Mouse (Mus musculus): ENCODE measurements around the gene Tmem97. TPM values are rescaled to one million over a fixed set of nuclear protein-coding genes. Genes with fewer than 3 reads are reported as not detected.
"Not testable (repeated sequence)": the region's sequence is repeated elsewhere in the genome, so short reads cannot be mapped to it uniquely, and the experiment has no call there.

Tmem97 gene
- 20.6 and 21.6 TPM in 2 replicates for polyA plus RNA-seq (2012; rRNA removed)

DNA sequence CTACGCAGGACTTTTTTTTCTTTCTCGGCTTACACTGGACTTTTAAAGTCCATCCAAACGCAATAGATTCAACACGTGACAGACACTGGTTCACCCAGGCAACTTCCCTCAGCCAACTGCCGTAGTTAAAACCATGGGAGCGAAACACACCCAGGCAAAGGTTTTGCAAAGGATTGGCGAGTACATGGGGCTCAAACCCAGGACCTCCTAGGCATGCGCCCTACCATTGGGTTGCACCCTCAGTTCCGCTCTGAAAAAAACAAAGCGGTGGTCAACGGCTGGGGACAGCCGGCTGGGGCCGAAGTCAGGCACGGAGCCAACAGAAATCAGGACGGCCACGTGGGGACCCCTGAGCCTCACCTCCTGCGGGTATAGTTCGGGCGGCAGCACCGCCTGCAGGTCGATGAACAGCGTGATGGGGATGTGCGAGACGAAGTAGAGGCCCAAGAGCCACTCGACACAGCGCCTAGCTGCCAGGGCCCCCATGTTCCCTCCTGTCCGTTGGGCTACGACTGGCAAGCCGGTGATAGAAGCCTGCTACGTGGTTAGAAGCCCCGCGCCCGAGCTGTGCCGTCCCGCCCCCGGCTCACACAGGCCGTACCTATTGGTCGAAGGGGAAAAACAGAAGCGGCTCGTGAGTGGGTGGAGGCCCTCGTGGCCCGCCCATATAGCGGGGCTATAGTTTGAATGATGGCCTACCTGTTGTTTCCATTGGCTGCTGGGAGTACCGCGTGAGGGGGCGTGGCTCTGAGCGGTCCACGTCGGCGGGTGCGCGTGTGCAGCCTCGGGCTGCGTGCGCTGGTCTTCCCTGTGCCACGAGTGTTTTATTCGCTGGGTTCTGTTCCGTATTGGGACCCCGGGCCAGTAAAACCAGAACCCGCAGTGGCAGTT is at the start of gene Tmem97:
Gene Tmem97 (minus strand): TSS at position 610 of the 891 bp plus-strand sequence.
- Histone ChIP-seq H3K4me3 (ENCODE audit: control insufficient read depth, insufficient read depth, low read length) (peak within 1 kb of the TSS; percentile 83), H3K27me3 (ENCODE audit: control insufficient read depth, insufficient read depth, low read length) (no peaks in the 10 kb centered on the region), H3K4me1 (replicated peaks; ENCODE audit: control insufficient read depth, insufficient read depth, low read length) (peaks cover 14% of the 10 kb centered on the region), H3K27ac (ENCODE audit: control insufficient read depth, insufficient read depth, low read length) (no peak within 1 kb of the TSS), H3K36me3 (ENCODE audit: control insufficient read depth, insufficient read depth, low read length) (no peaks in the 10 kb centered on the region)
- under 1% methylated on average over 60 of the region's 60 CpGs for WGBS
- peak; percentile 52; the same call in 1 of the 2 replicates for TF ChIP-seq POLR2A (IDR thresholded peaks at IDR 0.05; ENCODE audit: control insufficient read depth, extremely low read depth, insufficient read depth, low read length, poor library complexity)
- TF ChIP-seq CTCF (IDR thresholded peaks at IDR 0.05; ENCODE audit: borderline replicate concordance, control insufficient read depth, extremely low read depth, insufficient read depth, low read length, poor library complexity): peak; percentile 45; the same call in 1 of the 2 replicates
- DNase-seq: peak; percentile 94

DNA sequence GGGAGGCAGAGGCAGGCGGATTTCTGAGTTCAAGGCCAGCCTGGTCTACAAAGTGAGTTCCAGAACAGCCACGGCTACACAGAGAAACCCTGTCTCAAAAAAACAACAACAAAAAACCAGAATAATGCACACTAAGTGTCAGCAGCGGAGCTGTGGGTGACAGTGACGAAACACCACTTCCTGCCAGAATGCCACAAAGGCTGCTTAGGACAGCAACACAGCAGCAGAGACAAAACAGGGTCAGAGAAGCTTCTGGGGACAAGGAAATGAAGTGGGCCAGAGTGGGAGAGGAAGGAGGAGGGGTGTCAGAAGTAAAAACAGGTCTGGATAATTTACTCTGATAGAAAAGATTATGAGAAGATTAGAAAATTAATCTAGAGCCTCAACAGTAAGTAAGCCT is 49.5 kb upstream of the Tmem97 start:
- Histone ChIP-seq H3K36me3 (ENCODE audit: control insufficient read depth, insufficient read depth, low read length) (no peaks in the 10 kb centered on the region), H3K4me3 (ENCODE audit: control insufficient read depth, insufficient read depth, low read length) (no peak overlapping the region), H3K27ac (ENCODE audit: control insufficient read depth, insufficient read depth, low read length) (peak overlapping the region; percentile 61; the same call in 1 of the 2 replicates), H3K4me1 (replicated peaks; ENCODE audit: control insufficient read depth, insufficient read depth, low read length) (peaks cover 2% of the 10 kb centered on the region), H3K27me3 (ENCODE audit: control insufficient read depth, insufficient read depth, low read length) (no peaks in the 10 kb centered on the region)
- DNase-seq: peak; percentile 68
- 26% methylated on average over 4 of the region's 4 CpGs for WGBS
- no peak for TF ChIP-seq POLR2A (IDR thresholded peaks at IDR 0.05; ENCODE audit: control insufficient read depth, extremely low read depth, insufficient read depth, low read length, poor library complexity)
- no peak for TF ChIP-seq CTCF (IDR thresholded peaks at IDR 0.05; ENCODE audit: borderline replicate concordance, control insufficient read depth, extremely low read depth, insufficient read depth, low read length, poor library complexity)

DNA sequence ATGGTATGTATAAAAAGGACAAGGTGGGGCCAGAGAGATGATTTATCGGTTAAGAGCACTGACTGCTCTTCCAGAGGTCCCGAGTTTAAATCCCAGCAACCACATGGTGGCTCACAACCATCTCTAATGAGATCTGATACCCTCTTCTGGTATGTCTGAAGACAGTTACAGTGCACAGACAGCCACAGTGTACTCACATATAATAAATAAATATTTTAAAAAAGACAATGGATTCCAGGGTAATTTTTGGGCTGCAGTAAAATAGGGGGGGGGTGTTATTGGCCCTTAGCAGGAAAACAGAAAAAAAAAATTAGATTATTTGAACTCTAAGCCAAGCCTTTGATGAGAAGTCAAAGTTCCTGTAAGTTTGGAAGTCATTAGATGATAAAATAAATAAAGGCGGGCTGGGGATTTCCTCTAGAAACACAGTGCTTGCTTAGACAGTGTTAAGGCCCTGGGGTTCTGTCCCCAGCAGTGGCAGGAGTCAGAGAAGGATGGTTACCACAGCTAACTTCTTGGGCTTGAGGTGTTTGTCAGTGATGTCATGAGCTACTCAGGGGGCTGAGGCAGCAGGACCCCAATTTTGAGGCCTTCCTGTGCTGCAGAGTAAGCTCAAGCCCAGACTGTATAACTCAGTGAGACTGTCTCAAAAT is 48.3 kb upstream of the Tmem97 start:
- no peak for DNase-seq
- Histone ChIP-seq H3K27me3 (ENCODE audit: control insufficient read depth, insufficient read depth, low read length) (no peaks in the 10 kb centered on the region), H3K4me1 (replicated peaks; ENCODE audit: control insufficient read depth, insufficient read depth, low read length) (peaks cover 2% of the 10 kb centered on the region), H3K36me3 (ENCODE audit: control insufficient read depth, insufficient read depth, low read length) (no peaks in the 10 kb centered on the region; the same call in 1 of the 2 replicates), H3K4me3 (ENCODE audit: control insufficient read depth, insufficient read depth, low read length) (no peak overlapping the region), H3K27ac (ENCODE audit: control insufficient read depth, insufficient read depth, low read length) (no peak overlapping the region)
- TF ChIP-seq POLR2A (IDR thresholded peaks at IDR 0.05; ENCODE audit: control insufficient read depth, extremely low read depth, insufficient read depth, low read length, poor library complexity) (no peak), CTCF (IDR thresholded peaks at IDR 0.05; ENCODE audit: borderline replicate concordance, control insufficient read depth, extremely low read depth, insufficient read depth, low read length, poor library complexity) (no peak)
- WGBS: 94% methylated on average over 3 of the region's 3 CpGs

DNA sequence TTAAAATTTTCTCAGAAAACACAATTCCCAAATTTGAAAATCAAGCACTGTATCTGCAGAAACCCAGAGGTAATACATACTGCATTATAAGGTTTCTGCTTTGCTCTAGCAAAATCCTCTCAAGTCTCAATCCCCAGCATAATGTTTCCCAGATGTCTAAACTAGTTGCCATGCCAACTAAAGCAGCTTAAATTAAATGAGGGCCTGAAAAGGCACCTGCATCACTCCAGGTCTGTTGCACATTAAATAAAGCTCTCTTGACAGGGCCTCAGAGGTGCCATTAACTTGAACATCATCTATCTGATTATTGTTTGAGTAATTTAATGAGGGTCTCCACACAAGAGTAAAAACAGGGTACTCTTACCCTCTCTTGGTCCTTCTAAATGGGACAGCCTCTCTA is 46.2 kb upstream of the Tmem97 start:
- no peak for DNase-seq
- Histone ChIP-seq H3K36me3 (ENCODE audit: control insufficient read depth, insufficient read depth, low read length) (no peaks in the 10 kb centered on the region; the same call in 1 of the 2 replicates), H3K4me3 (ENCODE audit: control insufficient read depth, insufficient read depth, low read length) (no peak overlapping the region), H3K4me1 (replicated peaks; ENCODE audit: control insufficient read depth, insufficient read depth, low read length) (peaks cover 2% of the 10 kb centered on the region), H3K27me3 (ENCODE audit: control insufficient read depth, insufficient read depth, low read length) (no peaks in the 10 kb centered on the region), H3K27ac (ENCODE audit: control insufficient read depth, insufficient read depth, low read length) (no peak overlapping the region)
- TF ChIP-seq POLR2A (IDR thresholded peaks at IDR 0.05; ENCODE audit: control insufficient read depth, extremely low read depth, insufficient read depth, low read length, poor library complexity) (no peak), CTCF (IDR thresholded peaks at IDR 0.05; ENCODE audit: borderline replicate concordance, control insufficient read depth, extremely low read depth, insufficient read depth, low read length, poor library complexity) (no peak)

DNA sequence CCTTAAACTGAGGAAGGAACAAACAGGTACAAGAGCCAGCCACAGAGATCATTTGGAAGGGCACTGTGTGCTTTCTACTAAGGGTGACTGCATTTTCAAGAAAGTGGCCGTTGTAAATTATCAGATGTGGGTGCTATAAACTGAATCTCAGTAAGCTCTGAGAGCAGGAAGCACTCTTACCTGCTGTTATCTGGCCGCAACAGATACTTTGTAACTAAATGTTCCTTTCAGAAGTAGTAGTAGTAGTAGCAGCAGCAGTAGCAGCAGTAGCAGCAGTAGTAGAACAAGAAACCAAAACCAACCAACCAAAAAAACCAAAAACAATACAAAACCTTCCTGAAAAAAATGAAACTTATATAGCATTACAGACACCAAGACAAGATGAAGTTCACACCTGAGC is 45.2 kb upstream of the Tmem97 start:
- 87% methylated on average over 2 of the region's 2 CpGs for WGBS
- H3K36me3 ChIP-seq (ENCODE audit: control insufficient read depth, insufficient read depth, low read length): no peaks in the 10 kb centered on the region; the same call in 1 of the 2 replicates

DNA sequence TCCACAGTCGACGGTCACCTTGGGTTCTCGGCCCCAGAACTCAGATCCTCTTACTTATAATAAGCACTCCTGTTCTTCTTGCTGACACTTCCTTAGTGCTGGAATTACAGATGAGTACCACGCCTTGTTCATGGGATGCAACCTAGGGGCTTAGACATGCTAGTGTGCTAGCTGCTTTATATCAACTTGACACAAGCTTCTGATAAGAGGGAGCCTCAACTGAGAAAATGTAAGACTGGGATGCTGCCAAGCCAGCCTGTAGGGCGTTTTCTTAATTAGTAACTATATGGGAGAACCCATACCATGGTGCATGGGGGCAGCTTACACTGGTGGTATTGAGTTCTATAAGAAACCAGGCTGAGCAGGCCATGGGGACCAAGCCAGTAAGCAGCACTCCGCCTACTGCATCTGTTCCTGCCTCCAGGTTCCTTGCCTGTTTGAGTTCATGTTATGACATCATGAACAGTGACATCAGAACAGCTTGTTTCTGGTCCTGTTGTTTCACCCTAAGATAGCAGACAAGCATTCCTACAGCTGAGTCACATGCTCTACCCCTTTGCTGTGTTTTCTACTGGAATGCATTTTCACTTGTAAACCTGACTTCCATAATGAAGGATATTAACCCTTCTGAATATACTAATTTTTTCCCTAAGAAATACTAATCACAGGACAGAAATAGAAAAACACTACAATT is 43.8 kb upstream of the Tmem97 start:
- Histone ChIP-seq H3K36me3 (ENCODE audit: control insufficient read depth, insufficient read depth, low read length) (no peaks in the 10 kb centered on the region; the same call in 1 of the 2 replicates), H3K4me3 (ENCODE audit: control insufficient read depth, insufficient read depth, low read length) (no peak overlapping the region), H3K27ac (ENCODE audit: control insufficient read depth, insufficient read depth, low read length) (no peak overlapping the region), H3K4me1 (replicated peaks; ENCODE audit: control insufficient read depth, insufficient read depth, low read length) (no peaks in the 10 kb centered on the region; the same call in 1 of the 2 replicates), H3K27me3 (ENCODE audit: control insufficient read depth, insufficient read depth, low read length) (no peaks in the 10 kb centered on the region)
- WGBS: 96% methylated on average over 6 of the region's 6 CpGs
- no peak for DNase-seq
- no peak for TF ChIP-seq CTCF (IDR thresholded peaks at IDR 0.05; ENCODE audit: borderline replicate concordance, control insufficient read depth, extremely low read depth, insufficient read depth, low read length, poor library complexity)
- no peak for TF ChIP-seq POLR2A (IDR thresholded peaks at IDR 0.05; ENCODE audit: control insufficient read depth, extremely low read depth, insufficient read depth, low read length, poor library complexity)

More for the DNA sequence above, 45.2 kb upstream of the Tmem97 start:
- Histone ChIP-seq H3K27me3 (ENCODE audit: control insufficient read depth, insufficient read depth, low read length) (no peaks in the 10 kb centered on the region), H3K4me1 (replicated peaks; ENCODE audit: control insufficient read depth, insufficient read depth, low read length) (peaks cover 2% of the 10 kb centered on the region), H3K4me3 (ENCODE audit: control insufficient read depth, insufficient read depth, low read length) (no peak overlapping the region), H3K27ac (ENCODE audit: control insufficient read depth, insufficient read depth, low read length) (no peak overlapping the region)
- TF ChIP-seq CTCF (IDR thresholded peaks at IDR 0.05; ENCODE audit: borderline replicate concordance, control insufficient read depth, extremely low read depth, insufficient read depth, low read length, poor library complexity) (no peak), POLR2A (IDR thresholded peaks at IDR 0.05; ENCODE audit: control insufficient read depth, extremely low read depth, insufficient read depth, low read length, poor library complexity) (no peak)
- DNase-seq: no peak

DNA sequence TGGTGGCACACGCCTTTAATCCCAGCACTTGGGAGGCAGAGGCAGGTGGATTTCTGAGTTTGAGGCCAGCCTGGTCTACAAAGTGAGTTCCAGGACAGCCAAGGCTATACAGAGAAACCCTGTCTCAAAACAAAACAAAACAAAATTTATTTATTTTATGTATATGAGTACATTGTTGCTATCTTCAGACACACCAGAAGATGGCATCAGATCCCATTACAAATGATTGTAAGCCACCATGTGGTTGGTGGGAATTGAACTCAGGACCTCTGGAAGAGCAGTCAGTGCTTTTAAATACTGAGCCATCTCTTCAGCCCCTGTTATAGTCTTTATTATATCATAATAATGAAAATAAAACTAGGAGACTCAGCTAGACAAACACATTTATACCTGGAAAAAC is 37.1 kb upstream of the Tmem97 start:
- not testable (repeated sequence) for DNase-seq; H3K27me3 ChIP-seq (ENCODE audit: control insufficient read depth, insufficient read depth, low read length); H3K4me1 ChIP-seq (replicated peaks; ENCODE audit: control insufficient read depth, insufficient read depth, low read length); H3K4me3 ChIP-seq (ENCODE audit: control insufficient read depth, insufficient read depth, low read length); H3K27ac ChIP-seq (ENCODE audit: control insufficient read depth, insufficient read depth, low read length)
- WGBS: 98% methylated on average over 1 of the region's 1 CpGs
- peaks cover 16% of the 10 kb centered on the region for H3K36me3 ChIP-seq (ENCODE audit: control insufficient read depth, insufficient read depth, low read length)
